9 mouse cellular contexts compared by ENCODE assay signal in the genomic region with DNA sequence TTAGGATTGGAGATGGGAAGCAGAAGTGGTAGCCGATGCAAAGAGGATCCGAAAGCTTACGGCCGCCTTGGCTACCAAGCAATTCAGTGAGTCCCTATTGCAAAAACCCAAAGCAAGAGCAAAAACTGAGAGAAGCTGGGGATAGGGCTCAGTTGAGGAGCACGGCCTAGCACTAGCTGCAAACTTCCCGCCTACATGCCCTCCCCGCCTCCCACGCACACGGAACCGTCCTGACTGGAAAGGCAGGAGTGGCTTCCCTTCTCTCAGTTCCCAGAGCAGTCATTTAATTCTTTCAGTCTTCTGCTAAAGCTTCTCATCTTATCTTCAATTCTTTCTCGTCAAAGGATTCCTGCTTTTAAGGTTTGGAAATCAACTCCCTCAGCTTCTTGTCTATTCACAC. TPM values are rescaled to one million over a fixed set of nuclear protein-coding genes. Genes with fewer than 3 reads are reported as not detected.
DNase-seq lines count a peak whose midpoint lies in the region; ATAC-seq and TF ChIP-seq lines count a peak whose summit lies in the region.
"Had no signal": no experiment of that assay in that cellular context is flagged by ENCODE, and none has a peak within 500 bp of the region (broad histone marks: within the 10 kb centered on the region; RNA-seq: fewer than 3 reads in every experiment).

No protein-coding gene starts in this region.

- TF ChIP-seq CTCF in midbrain, postnatal 0 days (IDR thresholded peaks at IDR 0.05): no peak

- 94% methylated on average over 11 of the region's 11 CpGs for WGBS in midbrain, embryonic 10.5 days
- 86% methylated on average over 11 of the region's 11 CpGs for WGBS in midbrain, postnatal 0 days
- WGBS in heart, embryonic 12.5 days: 75% methylated on average over 11 of the region's 11 CpGs

- H3K27me3 ChIP-seq in midbrain, embryonic 10.5 days (ENCODE audit: low read depth, poor library complexity, severe bottlenecking): no peaks in the 10 kb centered on the region
- no peaks in the 10 kb centered on the region for H3K27me3 ChIP-seq in midbrain, postnatal 0 days (ENCODE audit: insufficient read depth, low read length)
- H3K27me3 ChIP-seq in heart, embryonic 12.5 days (replicated peaks): no peaks in the 10 kb centered on the region
- H3K27me3 ChIP-seq: neural tube, embryonic 12.5 days had no signal

- H3K9me3 ChIP-seq in midbrain, embryonic 10.5 days (replicated peaks): no peaks in the 10 kb centered on the region
- H3K9me3 ChIP-seq in midbrain, postnatal 0 days (ENCODE audit: low read length): no peaks in the 10 kb centered on the region
- H3K9me3 ChIP-seq in heart, embryonic 12.5 days (replicated peaks): no peaks in the 10 kb centered on the region
- H3K9me3 ChIP-seq: neural tube, embryonic 12.5 days had no signal

- H3K4me3 ChIP-seq in midbrain, embryonic 10.5 days: peak overlapping the region; percentile 5; the same call in 1 of the 2 replicates
- H3K4me3 ChIP-seq in midbrain, postnatal 0 days (ENCODE audit: low read depth, low read length): no peak overlapping the region
- H3K4me3 ChIP-seq in heart, embryonic 12.5 days: no peak overlapping the region

- DNase-seq in cerebellum, adult 9-11 months: peak; percentile 31
- no peak for DNase-seq in cerebellum, adult 18-20 months
- no peak for DNase-seq in midbrain, embryonic 10.5 days (ENCODE audit: low spot score)
- no peak for DNase-seq in midbrain, postnatal 0 days (ENCODE audit: low spot score)
- no peak for DNase-seq in thymus, postnatal 36 days

- ATAC-seq in midbrain, postnatal 0 days (ENCODE audit: low FRiP score): no peak
- no peak for ATAC-seq in heart, embryonic 12.5 days (ENCODE audit: insufficient number of reproducible peaks, low FRiP score)
- ATAC-seq in monocyte, adult 5-6 weeks (replicated peaks; ENCODE audit: insufficient number of reproducible peaks, low FRiP score, low TSS enrichment, poor library complexity, severe bottlenecking): 0 out of 2 replicates have a peak, but pooled peaks have one; percentile 19
- ATAC-seq in inflammation-experienced regulatory T-cells, adult 6 months: no peak

- 0 out of 2 replicates have a peak, but pooled peaks cover 4% of the 10 kb centered on the region for H3K36me3 ChIP-seq in midbrain, embryonic 10.5 days
- H3K36me3 ChIP-seq in midbrain, postnatal 0 days (ENCODE audit: insufficient read depth, low read length): no peaks in the 10 kb centered on the region
- no peaks in the 10 kb centered on the region for H3K36me3 ChIP-seq in heart, embryonic 12.5 days
- H3K36me3 ChIP-seq: neural tube, embryonic 12.5 days had no signal

- no peak overlapping the region for H3K27ac ChIP-seq in midbrain, embryonic 10.5 days (replicated peaks)
- no peak overlapping the region for H3K27ac ChIP-seq in midbrain, postnatal 0 days (ENCODE audit: low read depth, low read length)
- no peak overlapping the region for H3K27ac ChIP-seq in heart, embryonic 12.5 days (ENCODE audit: poor library complexity, severe bottlenecking)
- H3K27ac ChIP-seq: neural tube, embryonic 12.5 days had no signal

- H3K4me2 ChIP-seq in midbrain, postnatal 0 days (ENCODE audit: low read depth, low read length, poor library complexity, severe bottlenecking): no peak overlapping the region
- peak overlapping the region; percentile 2; the same call in 1 of the 2 replicates for H3K4me2 ChIP-seq in heart, embryonic 12.5 days

- no peak overlapping the region for H3K9ac ChIP-seq in midbrain, postnatal 0 days (replicated peaks; ENCODE audit: low read length, poor library complexity, severe bottlenecking)
- no peak overlapping the region for H3K9ac ChIP-seq in heart, embryonic 12.5 days
- H3K9ac ChIP-seq: neural tube, embryonic 12.5 days had no signal

- H3K4me1 ChIP-seq in midbrain, embryonic 10.5 days: peaks cover 25% of the 10 kb centered on the region
- H3K4me1 ChIP-seq in midbrain, postnatal 0 days (ENCODE audit: insufficient read depth, low read length): no peaks in the 10 kb centered on the region
- H3K4me1 ChIP-seq in heart, embryonic 12.5 days (replicated peaks): peaks cover 9% of the 10 kb centered on the region

RNA-seq across cellular contexts. Expression of gene Senp8, which starts 1.5 kb away (rescaled TPM):
- polyA plus RNA-seq in midbrain, embryonic 10.5 days (2016; fragmentation: Nextera tagmentation; extraction: Ambion mirVana): 21.7 and 22.0 TPM in 2 replicates
- 5.2 and 5.4 TPM in 2 replicates for total RNA-seq in midbrain, postnatal 0 days (2014; rRNA removed)
- 5.1 and 5.2 TPM in 2 replicates for polyA plus RNA-seq in midbrain, postnatal 0 days (2015; fragmentation: Nextera tagmentation; extraction: Ambion mirVana)
- 13.0 and 15.1 TPM in 2 replicates for polyA plus RNA-seq in heart, embryonic 12.5 days (2016; fragmentation: Nextera tagmentation; extraction: Ambion mirVana)
- 0.57 to 5.4 TPM (median 0.85 TPM) in 3 replicates for total RNA-seq in monocyte, adult 5-6 weeks (2017)
- polyA plus RNA-seq in inflammation-experienced regulatory T-cells, adult 6 months (2017; shearing (Covaris generic)): 1 to 10 TPM; 3.5 to 7.0 (median 4.7) TPM

RNA-seq across cellular contexts. Expression of gene Myo9a, which starts 1.7 kb away (rescaled TPM):
- polyA plus RNA-seq in midbrain, embryonic 10.5 days (2016; fragmentation: Nextera tagmentation; extraction: Ambion mirVana): 10.4 and 12.6 TPM in 2 replicates
- 38.3 and 68.5 TPM in 2 replicates for total RNA-seq in midbrain, postnatal 0 days (2014; rRNA removed)
- polyA plus RNA-seq in midbrain, postnatal 0 days (2015; fragmentation: Nextera tagmentation; extraction: Ambion mirVana): 13.6 and 16.5 TPM in 2 replicates
- polyA plus RNA-seq in heart, embryonic 12.5 days (2016; fragmentation: Nextera tagmentation; extraction: Ambion mirVana): 10.9 and 11.7 TPM in 2 replicates
- 12.7 to 31.5 TPM (median 27.3 TPM) in 3 replicates for total RNA-seq in monocyte, adult 5-6 weeks (2017)
- polyA plus RNA-seq in inflammation-experienced regulatory T-cells, adult 6 months (2017; shearing (Covaris generic)): 10 to 100 TPM; 19.0 to 60.9 (median 50.9) TPM
